Mouse (Mus musculus) erythroblast, embryonic 14.5 days (primary cell): ENCODE data around the gene Agmat.

Source experiments
- GATA1 ChIP-seq: IDR thresholded peaks from 2 replicates; pipeline ENCODE4 v1.6.1; 2012; ENCODE audit warnings: low read length, inconsistent platforms, mixed read lengths
- TAL1 ChIP-seq: IDR thresholded peaks from 3 replicates; pipeline ENCODE4 v1.6.1; 2012; ENCODE audit warnings: low read length, inconsistent platforms, mixed read lengths

- TF ChIP-seq GATA1 (no peak), TAL1 (no peak)
These were observed 59.4 kb downstream of the Agmat start for GRCm38 (mm10) chr4:141805886-141806285.
